Mouse (Mus musculus): ENCODE measurements around the gene Apoh.

DNA sequence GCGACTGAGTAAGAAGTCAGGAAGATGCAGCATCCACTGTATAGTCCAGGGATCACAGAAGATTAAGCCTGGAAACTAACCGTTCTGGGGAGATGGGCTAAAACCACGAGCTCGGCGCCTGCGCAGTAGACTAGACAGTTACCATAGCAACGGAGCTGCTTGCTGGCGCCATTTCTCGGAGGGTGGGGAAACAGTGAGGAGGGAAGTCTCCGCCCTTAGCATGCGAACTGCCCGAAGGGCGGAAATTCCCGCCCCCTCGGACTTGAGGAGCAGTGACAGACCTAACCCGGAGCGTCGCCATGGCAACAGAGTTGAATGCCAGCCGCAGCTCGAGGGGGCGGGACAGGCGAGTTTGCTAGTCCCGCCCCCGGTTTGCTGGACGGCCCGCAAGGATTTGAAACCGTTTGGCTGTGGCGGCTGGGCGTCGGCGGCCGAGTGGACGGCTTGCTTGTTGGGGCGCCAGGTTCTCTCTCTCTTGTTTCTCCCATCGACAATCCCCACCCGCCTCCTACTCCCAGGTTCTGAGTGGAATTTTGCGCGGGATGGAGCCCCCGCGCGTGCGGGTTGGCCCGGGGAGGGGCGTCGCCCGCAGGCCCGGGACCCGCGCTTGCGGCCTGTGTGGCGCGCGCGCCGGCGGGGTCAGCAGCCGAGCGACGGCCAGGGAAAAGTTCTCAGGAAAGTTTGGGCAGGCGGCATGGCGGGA, 81.9 kb downstream of the Apoh start, which contains the start of gene Cep112:
- TF ChIP-seq CTCF (conservative IDR thresholded peaks at IDR 0.05 in 1 of 2, IDR thresholded peaks at IDR 0.05 in 1 of 2; ENCODE audit: low read depth in 2 of 2, low read length in 2 of 2) = no peak
- no peak for TF ChIP-seq MYC (IDR thresholded peaks at IDR 0.05; ENCODE audit: low read depth, low read length)
- no peak for TF ChIP-seq KAT2A (IDR thresholded peaks at IDR 0.05; ENCODE audit: insufficient replicate concordance, low read length)
- no peak for TF ChIP-seq MEF2A (IDR thresholded peaks at IDR 0.05; ENCODE audit: borderline replicate concordance, low read depth, low read length)
- peak; percentile 51; the same call in 1 of the 2 replicates for TF ChIP-seq POLR2A (IDR thresholded peaks at IDR 0.05; ENCODE audit: low read depth, low read length)
- TF ChIP-seq HCFC1 (IDR thresholded peaks at IDR 0.05; ENCODE audit: low read depth, low read length) = no peak
- TF ChIP-seq IRF4 (IDR thresholded peaks at IDR 0.05; ENCODE audit: low read depth, low read length) = no peak
- TF ChIP-seq NELFE (IDR thresholded peaks at IDR 0.05; ENCODE audit: low read depth, low read length) = no peak

Data from CH12.LX (cell line).